Mouse (Mus musculus) midbrain, embryonic 11.5 days (tissue): ENCODE data around the gene Sap30bp. TPM values are rescaled to one million over a fixed set of nuclear protein-coding genes. Genes with fewer than 3 reads are reported as not detected.

Experiments used
- ATAC-seq: fragments of 200-750 bp; cut with Nextera tagmentation; 2 replicates; pipeline ENCODE4 v1.8.0; 2017; ENCODE audit warnings: moderate TSS enrichment, moderate library complexity; ENCODE audit not compliant: low FRiP score
- DNase-seq: peaks from one replicate; pipeline ENCODE4 v3.0.0; 2015; ENCODE audit warnings: low spot score; ENCODE audit errors: missing footprints
- H3K27ac ChIP-seq: fragments of 300-500 bp; sonication (generic); 2 replicates; pipeline ENCODE4 v1.5.1; 2014; ENCODE audit warnings: low read depth, low read length
- H3K27me3 ChIP-seq: fragments of 300-500 bp; sonication (generic); 2 replicates; pipeline ENCODE4 v1.6.1; 2014; ENCODE audit warnings: mild to moderate bottlenecking, low read length, moderate library complexity, mixed read lengths; ENCODE audit not compliant: control insufficient read depth, insufficient read depth
- H3K36me3 ChIP-seq: fragments of 300-500 bp; sonication (generic); 2 replicates; pipeline ENCODE4 v1.6.1; 2014; ENCODE audit warnings: mild to moderate bottlenecking, low read length, moderate library complexity, mixed read lengths; ENCODE audit not compliant: control insufficient read depth, insufficient read depth
- H3K4me1 ChIP-seq: fragments of 300-500 bp; sonication (generic); 2 replicates; pipeline ENCODE4 v1.6.1; 2014; ENCODE audit warnings: low read length; ENCODE audit not compliant: control insufficient read depth, insufficient read depth
- H3K4me2 ChIP-seq: fragments of 300-500 bp; sonication (generic); 2 replicates; pipeline ENCODE4 v1.6.1; 2014; ENCODE audit warnings: mild to moderate bottlenecking, moderate library complexity
- H3K4me3 ChIP-seq: fragments of 300-500 bp; sonication (generic); 2 replicates; pipeline ENCODE4 v1.5.1; 2014; ENCODE audit warnings: low read depth, low read length
- H3K9ac ChIP-seq: fragments of 300-500 bp; sonication (generic); 2 replicates; pipeline ENCODE4 v1.6.1; 2014; ENCODE audit warnings: low read length
- H3K9me3 ChIP-seq: fragments of 300-500 bp; sonication (generic); 2 replicates; pipeline ENCODE4 v1.6.1; 2016; ENCODE audit warnings: low read length; ENCODE audit not compliant: control insufficient read depth
- WGBS: fragments of 180-500 bp; shearing (Covaris S2); extraction: QIAGEN DNeasy Blood & Tissue Kit; methylation state at CpG from one replicate; pipeline ENCODE4 v1.1.7; 2014; 5-methylcytosine and 5-hydroxymethylcytosine counted together
- polyA plus RNA-seq: library from polyadenylated mRNA; unstranded; fragments of >200 nt; fragmentation: Nextera tagmentation; extraction: Ambion mirVana; gene quantifications from 2 replicates; pipeline ENCODE4 v1.2.1, GENCODE M21; 2014

Gene Sap30bp
- polyA plus RNA-seq, 1 experiment from 2014 or later, result 61.5 TPM

- H3K4me2 ChIP-seq, result no peak overlapping the region
- no peak overlapping the region for H3K4me3 ChIP-seq
These were observed 67.5 kb downstream of the Sap30bp start for GRCm38 (mm10) chr11:116000607-116001006.

DNA sequence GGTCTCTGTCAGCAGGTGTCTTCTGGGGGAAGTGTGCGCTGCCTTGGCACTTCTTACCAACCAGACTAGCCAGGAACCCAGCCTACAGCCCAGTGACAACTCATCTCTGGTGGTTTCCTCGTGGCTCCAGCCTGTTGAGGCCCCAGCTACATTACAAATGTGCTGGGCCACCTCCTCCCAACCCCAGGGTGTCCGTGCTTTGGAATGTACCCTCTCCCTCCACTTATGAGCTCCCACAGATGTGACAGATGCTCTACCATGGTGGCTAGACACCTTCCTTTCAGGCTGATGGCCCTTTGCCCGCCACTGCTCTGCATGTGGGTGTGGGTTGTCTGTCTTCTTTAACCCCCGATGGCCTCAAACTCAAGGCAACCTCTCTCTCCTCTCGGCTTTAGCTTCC, 68.6 kb downstream of the Sap30bp start:
- DNase-seq (peak; percentile 78), ATAC-seq (no peak)
- Histone ChIP-seq H3K9ac (no peak overlapping the region), H3K4me3 (no peak overlapping the region), H3K4me1 (peaks cover 11% of the 10 kb centered on the region), H3K27me3 (0 out of 2 replicates have a peak, but pooled peaks cover 3% of the 10 kb centered on the region), H3K36me3 (no peaks in the 10 kb centered on the region), H3K4me2 (no peak overlapping the region), H3K9me3 (no peaks in the 10 kb centered on the region), H3K27ac (no peak overlapping the region)
- 78% methylated on average over 6 of the region's 6 CpGs for WGBS

More at GRCm38 (mm10) chr11:116000607-116001006, 67.5 kb downstream of the Sap30bp start:
- H3K9ac ChIP-seq, result no peak overlapping the region
- 0 out of 2 replicates have a peak, but pooled peaks cover 3% of the 10 kb centered on the region for H3K27me3 ChIP-seq
- WGBS, result 36% methylated on average over 10 of the region's 10 CpGs
- no peak for DNase-seq
- ATAC-seq, result no peak
- H3K4me1 ChIP-seq, result peaks cover 11% of the 10 kb centered on the region
- no peaks in the 10 kb centered on the region for H3K9me3 ChIP-seq
- H3K27ac ChIP-seq, result no peak overlapping the region
- H3K36me3 ChIP-seq, result no peaks in the 10 kb centered on the region

DNA sequence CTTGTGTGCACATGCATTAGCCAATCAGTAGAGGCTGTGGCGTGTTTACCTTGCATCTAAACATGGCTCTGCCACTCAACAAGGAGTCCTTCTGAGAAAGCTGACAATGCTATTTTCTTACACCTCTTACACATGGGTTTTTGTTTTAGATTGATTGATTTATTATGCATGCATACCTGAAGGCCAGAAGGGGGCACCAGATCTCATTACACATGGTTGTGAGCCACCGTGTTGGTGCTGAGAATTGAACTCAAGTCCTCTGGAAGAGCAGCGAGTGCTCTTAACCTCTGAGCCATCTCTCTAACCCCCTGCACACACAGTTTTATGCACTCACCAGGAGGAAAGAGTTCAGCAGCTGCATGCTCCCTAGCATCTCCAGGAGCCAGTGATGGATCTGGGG, 69.8 kb downstream of the Sap30bp start:
- 84% methylated on average over 3 of the region's 3 CpGs for WGBS
- no peaks in the 10 kb centered on the region for H3K9me3 ChIP-seq
- DNase-seq (no peak), ATAC-seq (no peak)
- no peaks in the 10 kb centered on the region for H3K36me3 ChIP-seq
- no peak overlapping the region for H3K4me2 ChIP-seq
- H3K4me3 ChIP-seq, result no peak overlapping the region
- H3K27ac ChIP-seq, result no peak overlapping the region
- 0 out of 2 replicates have a peak, but pooled peaks cover 3% of the 10 kb centered on the region for H3K27me3 ChIP-seq
- H3K9ac ChIP-seq, result no peak overlapping the region
- peaks cover 11% of the 10 kb centered on the region for H3K4me1 ChIP-seq

GRCm38 (mm10) chr11:116004186-116004823, 71.2 kb downstream of the Sap30bp start:
- Histone ChIP-seq H3K27me3 (0 out of 2 replicates have a peak, but pooled peaks cover 3% of the 10 kb centered on the region), H3K4me2 (peak overlapping the region; percentile 58), H3K9me3 (no peaks in the 10 kb centered on the region), H3K4me1 (peaks cover 11% of the 10 kb centered on the region), H3K4me3 (peak overlapping the region; percentile 33), H3K36me3 (no peaks in the 10 kb centered on the region), H3K27ac (no peak overlapping the region), H3K9ac (peak overlapping the region; percentile 68)
- 43% methylated on average over 8 of the region's 8 CpGs for WGBS
- ATAC-seq (no peak), DNase-seq (peak; percentile 83)

- 4% methylated on average over 54 of the region's 54 CpGs for WGBS
- Histone ChIP-seq H3K27ac (no peak overlapping the region), H3K36me3 (no peaks in the 10 kb centered on the region), H3K9ac (peak overlapping the region; percentile 68), H3K4me1 (peaks cover 11% of the 10 kb centered on the region), H3K4me3 (peak overlapping the region; percentile 33), H3K4me2 (peak overlapping the region; percentile 58), H3K27me3 (0 out of 2 replicates have a peak, but pooled peaks cover 3% of the 10 kb centered on the region), H3K9me3 (no peaks in the 10 kb centered on the region)
- ATAC-seq (peak; percentile 47), DNase-seq (peak; percentile 94)
These were observed 72.0 kb downstream of the Sap30bp start for GRCm38 (mm10) chr11:116004840-116005700.

DNA sequence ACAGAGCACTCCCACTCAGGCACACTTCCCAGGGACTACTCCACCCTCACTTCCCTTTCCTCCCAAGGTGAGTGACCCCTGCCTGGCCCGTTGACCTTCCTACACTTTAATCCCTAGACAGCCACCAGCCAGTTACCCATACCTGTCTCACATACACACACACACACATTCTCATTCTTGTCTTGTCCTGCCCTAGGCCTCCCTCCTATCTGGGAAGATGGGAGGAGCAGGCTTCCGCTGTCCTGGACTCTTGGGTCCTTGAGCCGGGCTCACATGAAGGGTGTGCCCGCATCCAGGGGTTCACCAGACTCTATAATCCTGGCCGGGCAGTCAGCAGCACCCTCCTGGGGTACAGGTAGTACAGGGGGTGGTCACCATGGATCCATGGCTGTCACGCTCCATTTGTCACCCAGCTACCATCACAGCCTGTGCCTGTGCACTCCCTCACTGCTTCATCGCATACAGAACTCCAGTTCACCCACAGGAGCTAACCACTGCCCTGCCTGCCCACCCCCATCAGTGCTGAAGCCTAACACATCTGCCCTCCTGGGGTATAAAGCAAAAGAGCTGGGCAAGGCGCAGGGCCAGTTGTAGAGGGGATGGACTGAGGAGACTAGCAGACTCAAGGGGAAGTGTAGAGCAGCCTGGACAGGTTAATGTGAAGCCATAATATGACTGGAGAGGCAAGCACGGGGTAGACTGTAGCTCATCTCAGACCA, 72.8 kb downstream of the Sap30bp start:
- ATAC-seq (no peak; the same call in 1 of the 2 replicates), DNase-seq (no peak)
- Histone ChIP-seq H3K4me2 (no peak overlapping the region; the same call in 1 of the 2 replicates), H3K9ac (no peak overlapping the region; the same call in 1 of the 2 replicates), H3K4me1 (peaks cover 11% of the 10 kb centered on the region), H3K27me3 (0 out of 2 replicates have a peak, but pooled peaks cover 3% of the 10 kb centered on the region), H3K4me3 (no peak overlapping the region), H3K36me3 (no peaks in the 10 kb centered on the region), H3K27ac (no peak overlapping the region), H3K9me3 (no peaks in the 10 kb centered on the region)
- WGBS, result 61% methylated on average over 9 of the region's 9 CpGs

- ATAC-seq, result no peak
- Histone ChIP-seq H3K4me2 (no peak overlapping the region), H3K9me3 (no peaks in the 10 kb centered on the region), H3K27me3 (0 out of 2 replicates have a peak, but pooled peaks cover 3% of the 10 kb centered on the region), H3K4me3 (no peak overlapping the region), H3K4me1 (peaks cover 17% of the 10 kb centered on the region), H3K36me3 (no peaks in the 10 kb centered on the region), H3K9ac (no peak overlapping the region), H3K27ac (no peak overlapping the region)
- DNase-seq, result no peak
- WGBS, result 87% methylated on average over 28 of the region's 28 CpGs
These were observed 74.2 kb downstream of the Sap30bp start for GRCm38 (mm10) chr11:116007095-116007850.

GRCm38 (mm10) chr11:116008411-116008810, 75.3 kb downstream of the Sap30bp start:
- H3K36me3 ChIP-seq, result no peaks in the 10 kb centered on the region
- no peak overlapping the region for H3K27ac ChIP-seq
- no peaks in the 10 kb centered on the region for H3K9me3 ChIP-seq
- no peak overlapping the region for H3K9ac ChIP-seq
- no peak for DNase-seq
- WGBS, result 91% methylated on average over 11 of the region's 11 CpGs
- H3K4me1 ChIP-seq, result peaks cover 24% of the 10 kb centered on the region
- H3K4me2 ChIP-seq, result no peak overlapping the region
- H3K27me3 ChIP-seq, result 0 out of 2 replicates have a peak, but pooled peaks cover 3% of the 10 kb centered on the region
- no peak for ATAC-seq
- H3K4me3 ChIP-seq, result no peak overlapping the region
